12 mouse cellular contexts compared by ENCODE assay signal in the genomic region with DNA sequence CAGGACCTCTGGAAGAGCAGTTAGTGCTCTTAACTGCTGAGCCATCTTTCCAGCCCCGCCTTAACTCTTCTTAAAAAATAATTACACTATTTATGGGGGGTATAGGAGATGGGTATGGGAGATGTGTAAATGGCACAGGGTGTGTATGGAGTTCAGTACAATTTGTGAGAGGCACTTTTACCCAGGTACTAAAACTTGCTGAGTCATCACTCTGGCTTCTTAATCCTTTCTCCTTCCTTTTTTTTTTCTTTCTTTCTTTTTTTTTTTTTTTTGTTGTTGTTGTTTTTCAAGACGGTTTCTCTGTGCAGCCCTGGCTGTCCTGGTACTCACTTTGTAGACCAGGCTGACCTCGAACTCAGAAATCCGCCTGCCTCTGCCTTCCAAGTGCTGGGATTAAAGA. TPM values are rescaled to one million over a fixed set of nuclear protein-coding genes. Genes with fewer than 3 reads are reported as not detected.
"Had no signal": no experiment of that assay in that cellular context is flagged by ENCODE, and none has a peak within 500 bp of the region (broad histone marks: within the 10 kb centered on the region; RNA-seq: fewer than 3 reads in every experiment).

No protein-coding gene starts in this region.

RNA-seq across cellular contexts. Expression of a gene that starts 56.1 kb away (rescaled TPM):
- total RNA-seq: layer of hippocampus, adult 2 months; layer of hippocampus, postnatal 10 days; left cerebral cortex, postnatal 36 days; megakaryocyte progenitor cell, adult 5-6 weeks; neutrophil, adult 5-6 weeks had no signal
- polyA plus RNA-seq: limb, embryonic 15.5 days; lung, adult 2 months; lung, postnatal 0 days; midbrain, embryonic 14.5 days; myocyte; neural tube, embryonic 11.5 days; stomach, postnatal 0 days had no signal
